Mouse (Mus musculus) Muller cell, postnatal 12 days (primary cell): ENCODE results near the gene Cyp4f40.
"Not testable (repeated sequence)": the region's sequence is repeated elsewhere in the genome, so short reads cannot be mapped to it uniquely, and the experiment has no call there.

ENCODE experiments used
- DNase-seq: peaks from one replicate; pipeline ENCODE4 v3.0.0-alpha.2; 2015; ENCODE audit errors: inconsistent ontology term

The Cyp4f40 gene

DNA sequence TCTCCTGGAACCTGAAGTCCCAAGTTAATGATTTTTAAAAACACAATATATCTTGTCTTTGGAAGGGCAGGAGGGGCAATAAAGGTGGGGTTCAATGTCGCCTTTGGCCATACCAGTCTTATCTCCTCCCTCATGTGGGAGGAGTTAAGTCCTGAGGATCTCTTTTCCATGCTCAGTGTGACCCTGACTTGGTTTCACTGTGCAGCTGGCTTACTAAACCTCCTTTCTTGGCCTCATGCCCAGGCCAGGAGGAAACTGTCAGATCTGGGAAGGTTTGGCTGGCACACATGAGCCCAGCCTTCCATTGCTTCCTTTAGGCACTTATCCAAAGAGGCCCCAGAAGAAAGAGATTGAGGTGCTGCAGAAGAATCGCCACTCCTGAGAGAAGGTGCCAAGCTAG, at the start of gene Cyp4f40:
TSS of gene Cyp4f40 (plus strand) at position 189 of the 400 bp plus-strand sequence.
- peak; percentile 7 for DNase-seq

- not testable (repeated sequence) for DNase-seq
These were observed 48.5 kb upstream of the Cyp4f40 start for GRCm38 (mm10) chr17:32610231-32610630.

DNA sequence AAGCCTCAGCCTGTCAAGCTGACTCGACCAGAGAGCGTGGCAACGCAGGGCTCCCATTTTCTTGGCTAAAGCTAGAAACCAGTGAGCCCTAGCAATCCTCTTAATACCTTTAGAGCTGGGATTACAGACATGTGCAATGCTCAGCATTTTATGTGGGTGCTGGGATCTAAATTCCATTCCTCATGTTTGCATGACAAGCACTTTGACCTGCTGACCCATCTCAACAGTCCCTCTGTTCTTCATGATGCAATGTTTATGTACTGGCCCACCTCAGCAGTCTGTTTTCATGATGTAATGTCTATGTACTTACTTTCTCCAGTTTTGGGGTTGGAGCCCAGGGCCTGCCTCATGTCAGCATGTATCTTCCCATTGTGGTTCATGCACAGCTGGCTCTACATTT, 47.8 kb upstream of the Cyp4f40 start:
- no peak for DNase-seq

- DNase-seq: no peak
These were observed 46.3 kb upstream of the Cyp4f40 start for GRCm38 (mm10) chr17:32612417-32612816.

DNA sequence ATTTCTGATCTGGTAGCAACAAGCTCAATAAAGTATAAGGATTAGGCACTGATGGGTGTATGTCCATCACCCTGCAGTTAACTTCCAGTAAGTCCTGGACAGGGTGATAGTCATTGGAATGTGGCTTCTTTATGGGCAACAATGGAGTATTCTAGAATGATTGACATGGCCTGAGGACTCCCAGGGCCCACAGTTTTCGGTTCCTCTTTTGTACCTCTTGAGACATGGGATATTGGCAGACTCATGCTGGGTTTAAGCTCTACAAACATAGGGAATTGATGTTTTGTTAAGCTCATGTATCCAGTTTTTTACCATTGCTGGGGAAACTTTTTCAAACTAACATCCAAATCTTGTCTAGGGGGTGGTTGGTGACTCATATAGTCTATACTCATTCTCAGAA, 41.4 kb upstream of the Cyp4f40 start:
- DNase-seq: no peak

GRCm38 (mm10) chr17:32621018-32621417, 37.7 kb upstream of the Cyp4f40 start, which contains the start of gene Cyp4f37:
Gene Cyp4f37 (plus strand): TSS chr17:32621309.
- DNase-seq: not testable (repeated sequence)

GRCm38 (mm10) chr17:32629726-32630125, 29.0 kb upstream of the Cyp4f40 start:
- not testable (repeated sequence) for DNase-seq

- DNase-seq: no peak
These were observed 26.8 kb upstream of the Cyp4f40 start for GRCm38 (mm10) chr17:32631936-32632335.

DNA sequence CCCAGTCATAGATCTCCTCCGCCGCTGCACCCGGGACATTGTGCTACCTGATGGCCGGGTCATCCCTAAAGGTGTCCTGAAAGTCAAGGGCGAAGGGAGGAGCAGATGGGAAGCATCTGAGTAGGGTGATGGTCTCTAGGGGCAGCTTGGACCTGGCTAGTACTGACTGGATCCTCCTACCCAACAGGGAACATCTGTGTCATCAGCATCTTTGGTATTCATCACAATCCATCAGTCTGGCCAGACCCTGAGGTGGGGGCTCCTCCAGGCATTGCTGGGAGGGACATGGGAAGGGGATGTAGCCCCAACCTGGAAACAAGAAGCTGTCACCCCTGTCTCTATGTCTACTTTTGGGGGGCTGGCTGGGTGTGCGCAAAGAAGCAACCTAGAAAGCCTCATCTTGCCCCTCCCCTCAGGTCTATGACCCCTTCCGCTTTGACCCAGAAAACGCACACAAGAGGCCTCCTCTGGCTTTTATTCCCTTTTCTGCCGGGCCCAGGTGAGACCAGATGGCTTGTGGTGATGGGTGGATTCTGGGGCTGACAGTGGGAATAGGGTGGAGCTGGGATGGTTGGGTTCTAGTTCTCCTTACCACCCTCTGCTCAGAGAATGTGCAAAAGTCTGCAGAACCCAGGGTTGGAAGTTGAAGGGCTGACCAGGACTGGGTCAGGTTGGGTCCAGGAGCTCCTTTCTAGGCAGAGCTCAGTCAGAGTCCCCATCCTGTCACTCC, 24.3 kb upstream of the Cyp4f40 start:
- not testable (repeated sequence) for DNase-seq

DNA sequence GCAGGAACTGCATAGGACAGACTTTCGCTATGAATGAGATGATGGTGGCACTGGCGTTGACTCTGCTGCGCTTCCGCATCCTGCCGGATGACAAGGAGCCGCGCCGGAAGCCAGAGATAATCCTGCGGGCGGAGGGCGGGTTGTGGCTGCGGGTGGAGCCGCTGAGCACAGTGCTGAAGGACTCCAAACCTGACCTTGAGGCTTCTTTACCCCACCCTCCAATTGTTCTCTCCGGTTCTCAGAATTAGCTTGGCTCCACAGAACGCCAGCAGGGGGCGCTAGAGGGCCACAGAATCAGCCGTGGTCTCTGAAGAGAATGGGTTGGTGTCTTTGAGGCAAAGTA, 23.8 kb upstream of the Cyp4f40 start:
- peak; percentile 81 for DNase-seq

DNA sequence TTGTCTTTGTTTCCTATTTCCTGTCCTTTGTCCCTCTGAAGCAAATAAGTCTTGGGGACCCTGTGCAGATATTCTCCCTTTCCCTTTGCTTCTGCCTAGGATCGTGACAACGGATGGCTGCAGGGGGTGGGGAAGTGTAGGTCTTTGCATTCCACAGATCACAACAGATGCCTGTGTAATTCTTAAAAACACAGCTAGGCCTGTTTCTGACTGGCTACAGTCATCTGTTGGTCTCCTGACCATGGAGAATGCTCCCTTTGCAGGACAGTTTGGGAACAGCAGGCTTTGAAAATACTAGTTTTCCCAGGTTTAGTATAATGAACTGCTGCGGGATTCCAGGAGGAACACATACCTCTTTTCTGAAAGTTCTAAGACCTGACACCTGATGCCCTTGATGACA, 22.4 kb upstream of the Cyp4f40 start:
- no peak for DNase-seq

DNA sequence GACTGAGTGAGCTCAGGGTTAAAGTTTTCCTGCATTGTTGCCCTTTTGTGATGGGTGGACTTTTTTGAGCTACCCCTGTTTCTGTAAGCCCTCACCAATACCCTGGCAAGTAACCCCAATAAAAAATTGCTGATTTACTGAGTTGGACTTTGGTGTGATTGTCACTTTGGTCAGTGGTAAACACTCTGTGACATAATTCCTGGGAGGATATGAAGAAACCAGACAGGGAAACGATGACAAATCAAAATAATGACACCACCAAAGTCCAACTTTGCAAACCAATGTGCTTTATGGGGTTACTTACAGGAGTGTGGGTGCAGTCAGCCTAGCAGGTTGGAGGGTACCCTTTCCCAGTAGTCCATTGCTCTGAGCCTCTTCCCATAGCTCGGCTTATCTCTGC, 21.5 kb upstream of the Cyp4f40 start:
- no peak for DNase-seq

DNA sequence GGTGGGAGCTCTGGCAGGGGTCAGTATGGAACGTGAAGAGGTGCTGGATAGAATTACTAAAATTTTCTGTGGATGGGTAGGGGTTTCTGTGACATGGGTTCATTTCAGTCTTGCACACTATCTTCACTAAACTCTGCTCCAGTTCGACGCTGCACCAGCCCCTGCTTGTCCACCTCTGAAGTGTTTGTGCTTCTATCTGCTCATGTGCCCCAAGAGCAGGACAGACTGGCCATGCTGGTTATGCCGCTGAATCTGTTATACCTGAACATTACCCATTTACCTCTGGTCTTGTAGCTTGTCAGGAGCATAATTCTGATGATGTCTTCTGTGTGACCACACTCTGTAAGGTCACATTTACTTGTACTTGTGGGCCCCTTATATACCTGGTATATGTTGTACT, 12.1 kb upstream of the Cyp4f40 start:
- no peak for DNase-seq

DNA sequence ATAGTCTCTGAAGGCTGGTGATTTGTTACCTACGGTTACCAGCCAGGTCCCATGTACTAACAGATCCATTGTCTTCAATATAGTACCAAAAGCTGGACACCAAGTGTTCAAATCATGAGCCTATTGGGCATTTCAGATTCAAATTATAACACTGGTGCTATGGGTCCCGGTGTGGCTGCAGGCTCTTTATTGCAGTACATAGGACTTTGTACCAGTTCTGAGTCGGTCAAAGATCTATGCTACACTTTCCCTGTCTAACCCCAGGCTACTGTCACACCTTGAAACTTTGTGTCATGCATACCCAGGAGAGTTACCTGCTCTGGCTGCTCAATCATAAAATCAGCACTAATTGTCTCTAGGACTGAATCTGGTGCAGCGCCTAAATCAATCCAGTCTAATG, 4.8 kb upstream of the Cyp4f40 start:
- DNase-seq: no peak

DNA sequence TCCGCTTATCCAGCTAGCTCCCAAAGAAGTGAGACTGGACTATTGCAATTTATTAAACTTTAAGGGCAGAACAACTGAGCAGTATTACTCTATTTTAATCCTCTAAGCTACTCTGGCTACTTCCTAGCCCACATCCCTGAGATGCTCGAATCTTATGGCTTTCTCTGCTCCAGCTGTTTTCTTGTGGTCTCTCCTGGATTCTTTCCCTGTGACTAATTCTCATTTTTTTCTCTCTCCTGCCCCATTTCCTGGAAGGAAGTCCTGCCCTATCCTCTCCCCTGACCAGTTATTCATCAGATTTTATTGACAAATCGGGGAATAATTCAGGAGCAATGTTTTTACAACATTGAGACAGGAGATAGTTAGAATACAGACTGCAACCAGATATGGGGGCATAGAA, 1.7 kb upstream of the Cyp4f40 start:
- DNase-seq: no peak

DNA sequence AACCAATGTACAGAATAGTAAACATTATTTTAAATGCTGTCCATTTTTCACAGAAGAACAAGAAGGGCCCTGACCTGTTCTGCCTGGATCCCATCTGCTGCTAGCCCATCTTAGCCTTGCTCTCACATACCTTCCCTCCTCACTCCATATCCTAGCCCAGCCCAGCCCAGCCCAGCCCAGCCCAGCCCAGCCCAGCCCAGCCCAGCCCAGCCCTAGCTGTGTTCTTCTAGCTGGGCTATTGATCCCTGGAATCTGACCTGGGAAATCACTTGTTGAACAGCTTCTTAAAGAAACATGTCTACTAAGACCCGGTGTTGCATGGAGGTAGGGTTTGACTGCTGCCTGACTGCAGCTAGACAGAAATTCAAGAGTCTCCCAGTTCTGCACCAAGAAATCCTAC, 454 bp upstream of the Cyp4f40 start:
- no peak for DNase-seq

DNA sequence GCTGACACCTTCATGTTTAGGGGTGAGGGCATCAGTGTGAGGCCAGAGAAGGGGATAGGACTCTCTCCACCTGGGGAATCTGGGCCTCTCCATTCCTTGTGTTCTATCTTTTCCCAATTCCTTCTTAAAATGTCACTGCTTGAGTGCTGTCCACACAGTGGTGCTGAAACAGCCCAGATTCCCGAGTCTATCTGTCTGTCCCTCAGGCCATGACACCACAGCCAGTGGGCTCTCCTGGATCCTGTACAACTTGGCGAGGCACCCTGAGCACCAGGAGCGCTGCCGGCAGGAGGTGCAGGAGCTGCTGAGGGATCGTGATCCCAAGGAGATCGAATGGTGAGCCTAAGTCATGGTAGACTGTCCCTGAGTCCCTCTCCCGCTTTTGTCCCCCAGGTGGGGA, 15.3 kb downstream of the Cyp4f40 start:
- DNase-seq: no peak

GRCm38 (mm10) chr17:32676040-32676635, 17.4 kb downstream of the Cyp4f40 start:
- no peak for DNase-seq

DNA sequence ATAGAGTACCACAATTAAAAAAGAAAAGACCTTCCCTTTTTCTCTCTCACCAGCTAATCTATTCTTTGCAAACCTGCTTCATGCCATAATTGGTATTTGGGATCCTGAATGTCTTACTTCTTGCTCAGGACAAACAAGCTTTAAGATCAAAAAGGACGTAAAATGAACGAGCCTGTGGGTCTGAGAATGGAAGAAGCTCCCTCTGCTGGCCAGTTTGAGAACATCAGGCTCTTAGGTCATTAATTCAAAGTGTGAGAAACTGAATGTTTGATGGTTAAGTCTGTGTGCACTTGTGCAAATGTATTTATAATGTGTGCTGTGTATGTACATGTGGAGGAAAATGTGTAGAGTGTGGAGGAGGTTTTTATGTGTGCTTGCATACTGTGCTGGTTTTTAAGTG, 21.7 kb downstream of the Cyp4f40 start:
- DNase-seq: peak; percentile 24

- DNase-seq: no peak
These were observed 26.5 kb downstream of the Cyp4f40 start, which contains the start of gene Cyp4f15 for GRCm38 (mm10) chr17:32685048-32685750. Gene Cyp4f15 (plus strand): TSS chr17:32685627.

DNA sequence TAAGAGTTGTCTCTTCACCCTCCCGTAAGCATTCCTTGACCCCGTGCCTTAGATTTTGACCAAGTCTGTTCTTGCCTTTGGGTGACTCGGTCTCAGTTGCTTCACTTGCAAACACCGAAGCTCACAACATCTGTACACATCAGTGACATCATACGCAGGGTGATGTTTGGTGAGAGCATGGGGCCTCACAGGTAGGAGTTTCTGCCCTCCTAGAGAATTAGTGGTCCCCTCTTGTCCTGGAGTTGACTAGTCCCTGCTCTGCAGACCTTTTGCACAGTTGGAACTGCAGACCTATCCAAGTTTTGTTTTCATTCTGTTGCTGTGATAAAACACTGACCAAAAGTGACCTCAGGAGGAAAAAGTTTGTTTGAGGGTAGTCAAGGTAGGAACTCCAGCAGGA, 28.0 kb downstream of the Cyp4f40 start:
- DNase-seq: no peak

DNA sequence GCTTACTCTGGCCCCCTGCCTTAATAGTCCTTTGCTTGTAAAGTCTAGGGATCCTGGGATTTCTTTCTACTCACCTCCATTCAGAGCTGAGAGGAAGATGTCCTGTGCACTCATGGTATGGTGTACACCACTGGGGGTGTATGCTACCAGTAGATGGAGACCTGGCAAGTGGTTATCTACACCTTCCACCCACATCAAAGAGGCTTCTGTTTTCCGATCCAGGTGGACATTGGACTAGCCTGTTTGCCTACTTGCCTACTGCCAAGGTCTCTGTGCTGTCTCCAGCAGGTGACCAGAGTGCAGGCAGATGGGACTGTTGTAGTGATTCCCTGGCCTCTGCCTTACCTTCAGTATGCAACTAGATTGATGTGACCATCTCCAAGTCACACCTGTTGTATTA, 32.3 kb downstream of the Cyp4f40 start:
- DNase-seq: no peak

DNA sequence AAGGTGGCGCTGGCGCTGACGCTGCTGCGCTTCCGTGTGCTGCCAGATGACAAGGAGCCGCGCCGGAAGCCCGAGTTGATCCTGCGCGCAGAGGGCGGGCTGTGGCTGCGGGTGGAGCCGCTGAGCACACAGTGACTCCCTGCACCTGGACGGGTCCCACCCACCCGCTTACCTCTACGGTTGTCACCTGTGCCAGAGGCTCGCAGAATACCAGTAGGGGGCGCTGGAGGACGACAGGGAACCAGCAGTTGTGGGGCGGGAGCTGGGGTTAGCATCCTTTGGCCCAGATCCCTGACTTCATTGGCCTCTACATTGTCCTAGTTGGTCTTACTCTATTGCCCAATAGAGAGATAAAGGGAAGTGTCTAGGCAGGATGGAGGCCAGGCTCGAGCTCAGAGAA, 44.1 kb downstream of the Cyp4f40 start:
- DNase-seq: no peak
